Mouse (Mus musculus) forebrain, embryonic 16.5 days (tissue): ENCODE measurements around the gene Olfr1499. TPM values are rescaled to one million over a fixed set of nuclear protein-coding genes. Genes with fewer than 3 reads are reported as not detected.

Experiments
- ATAC-seq: fragments of 200-750 bp; cut with Nextera tagmentation; 2 replicates; pipeline ENCODE4 v1.8.0; 2017; ENCODE audit warnings: mild to moderate bottlenecking, moderate library complexity
- H3K27ac ChIP-seq: fragments of 300-500 bp; sonication (generic); 2 replicates; pipeline ENCODE4 v1.5.1; 2014; ENCODE audit warnings: low read length, control low read depth
- H3K27me3 ChIP-seq: fragments of 300-500 bp; sonication (generic); replicated peaks from 2 replicates; pipeline ENCODE4 v1.6.1; 2014; ENCODE audit warnings: low read length; ENCODE audit not compliant: control insufficient read depth, insufficient read depth
- H3K36me3 ChIP-seq: fragments of 300-500 bp; sonication (generic); 2 replicates; pipeline ENCODE4 v1.6.1; 2014; ENCODE audit not compliant: control insufficient read depth, insufficient read depth
- H3K4me1 ChIP-seq: fragments of 300-500 bp; sonication (generic); replicated peaks from 2 replicates; pipeline ENCODE4 v1.6.1; 2014; ENCODE audit warnings: low read length; ENCODE audit not compliant: control insufficient read depth, insufficient read depth
- H3K4me2 ChIP-seq: fragments of 300-500 bp; sonication (generic); 2 replicates; pipeline ENCODE4 v1.6.1; 2014; ENCODE audit warnings: mild to moderate bottlenecking, low read length, control low read depth
- H3K4me3 ChIP-seq: fragments of 300-500 bp; sonication (generic); replicated peaks from 2 replicates; pipeline ENCODE4 v1.5.1; 2014; ENCODE audit warnings: mild to moderate bottlenecking, low read length, control low read depth
- H3K9ac ChIP-seq: fragments of 300-500 bp; sonication (generic); replicated peaks from 2 replicates; pipeline ENCODE4 v1.6.1; 2014; ENCODE audit warnings: low read depth, low read length, control low read depth
- H3K9me3 ChIP-seq: fragments of 300-500 bp; sonication (generic); 2 replicates; pipeline ENCODE4 v1.6.1; 2016; ENCODE audit warnings: low read length; ENCODE audit not compliant: control insufficient read depth
- WGBS: fragments of 180-500 bp; shearing (Covaris S2); extraction: QIAGEN DNeasy Blood & Tissue Kit; methylation state at CpG from one replicate; pipeline ENCODE4 v1.1.7; 2014; 5-methylcytosine and 5-hydroxymethylcytosine counted together
- polyA plus RNA-seq: library from polyadenylated mRNA; unstranded; fragments of >200 nt; fragmentation: Nextera tagmentation; extraction: Ambion mirVana; gene quantifications from 2 replicates; pipeline ENCODE4 v1.2.1, GENCODE M21; 2015

Gene Olfr1499
- polyA plus RNA-seq, 1 experiment from 2014 or later, result not detected

- Histone ChIP-seq H3K27me3 (no peaks in the 10 kb centered on the region), H3K4me2 (no peak within 1 kb of the TSS), H3K27ac (no peak within 1 kb of the TSS), H3K9me3 (no peaks in the 10 kb centered on the region), H3K4me1 (no peaks in the 10 kb centered on the region), H3K4me3 (no peak within 1 kb of the TSS), H3K36me3 (no peaks in the 10 kb centered on the region), H3K9ac (no peak within 1 kb of the TSS)
- ATAC-seq, result no peak
- 93% methylated on average over 1 of the region's 1 CpGs for WGBS
Observed at GRCm38 (mm10) chr19:13777578-13777977, 41.7 kb downstream of the Olfr1499 start, which contains the start of gene Olfr1496. Gene Olfr1496, plus strand, starts transcription at chr19:13777878.

GRCm38 (mm10) chr19:13768565-13769276 lies 50.5 kb downstream of the Olfr1499 start:
- 95% methylated on average over 9 of the region's 9 CpGs for WGBS
- Histone ChIP-seq H3K4me3 (no peak overlapping the region), H3K9me3 (no peaks in the 10 kb centered on the region), H3K4me1 (no peaks in the 10 kb centered on the region), H3K9ac (no peak overlapping the region), H3K27ac (no peak overlapping the region), H3K27me3 (no peaks in the 10 kb centered on the region), H3K4me2 (no peak overlapping the region), H3K36me3 (no peaks in the 10 kb centered on the region)
- ATAC-seq, result no peak

GRCm38 (mm10) chr19:13764306-13764705 lies 54.9 kb downstream of the Olfr1499 start, which contains the start of gene Olfr1495:
Gene Olfr1495, plus strand, starts transcription at chr19:13764606.
- no peak within 1 kb of the TSS for H3K4me2 ChIP-seq
- no peak within 1 kb of the TSS for H3K9ac ChIP-seq
- no peaks in the 10 kb centered on the region for H3K4me1 ChIP-seq
- ATAC-seq, result no peak
- H3K27me3 ChIP-seq, result no peaks in the 10 kb centered on the region
- H3K9me3 ChIP-seq, result no peaks in the 10 kb centered on the region
- H3K36me3 ChIP-seq, result no peaks in the 10 kb centered on the region
- H3K4me3 ChIP-seq, result no peak within 1 kb of the TSS
- 78% methylated on average over 3 of the region's 3 CpGs for WGBS
- no peak within 1 kb of the TSS for H3K27ac ChIP-seq

Other genes with a start within 250 kb of the Olfr1499 start
- gene Olfr1484, start 235.9 kb downstream of the Olfr1499 start, polyA plus RNA-seq, result not detected in 2 replicates
- gene Olfr1487, start 202.1 kb downstream of the Olfr1499 start, polyA plus RNA-seq, result not detected in 2 replicates
- not detected in 2 replicates for gene Olfr1489, start 187.8 kb downstream of the Olfr1499 start, polyA plus RNA-seq
- not detected in 2 replicates for gene Olfr1490, start 168.4 kb downstream of the Olfr1499 start, polyA plus RNA-seq
- gene Olfr1491, start 122.2 kb downstream of the Olfr1499 start, polyA plus RNA-seq, result not detected in 2 replicates
- not detected in 2 replicates for gene Olfr1493-ps1, start 96.2 kb downstream of the Olfr1499 start, polyA plus RNA-seq
- gene Olfr1494, start 79.7 kb downstream of the Olfr1499 start, polyA plus RNA-seq, result not detected in 2 replicates
- gene Olfr1495, start 54.8 kb downstream of the Olfr1499 start, polyA plus RNA-seq, result not detected in 2 replicates
- gene Olfr1496, start 41.6 kb downstream of the Olfr1499 start, polyA plus RNA-seq, result not detected in 2 replicates
- gene Olfr1497, start 21.2 kb downstream of the Olfr1499 start, polyA plus RNA-seq, result not detected in 2 replicates
- gene Olfr1500, start 11.0 kb upstream of the Olfr1499 start, polyA plus RNA-seq, result not detected in 2 replicates
- not detected in 2 replicates for gene Olfr1501, start 31.2 kb upstream of the Olfr1499 start, polyA plus RNA-seq
- gene Olfr1502, start 42.3 kb upstream of the Olfr1499 start, polyA plus RNA-seq, result not detected in 2 replicates
- not detected in 2 replicates for gene Olfr1504, start 78.5 kb upstream of the Olfr1499 start, polyA plus RNA-seq
- not detected in 2 replicates for gene Olfr1505, start 94.1 kb upstream of the Olfr1499 start, polyA plus RNA-seq